ENCODE assay signal across 21 mouse cellular contexts in the genomic region with DNA sequence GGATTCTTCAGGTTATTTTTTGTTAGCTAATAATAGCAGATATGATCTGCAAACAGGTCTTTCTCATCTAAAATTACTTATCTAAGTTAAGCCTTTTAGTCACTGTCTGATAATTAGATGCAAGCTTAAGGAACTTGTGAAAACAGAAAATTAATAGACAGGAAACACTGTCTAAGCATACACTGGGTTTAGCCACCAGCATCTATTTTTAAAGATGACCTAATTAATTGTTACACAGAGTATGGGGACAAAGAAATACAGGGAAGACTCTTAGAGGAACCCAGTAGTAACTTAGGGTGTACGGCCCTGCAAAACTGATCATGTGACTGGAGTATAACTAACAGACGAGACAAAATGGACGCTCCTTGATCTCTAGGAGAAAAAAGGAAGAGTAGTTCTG.
DNase-seq lines count a peak whose midpoint lies in the region; ATAC-seq and TF ChIP-seq lines count a peak whose summit lies in the region.
"Had no signal": no experiment of that assay in that cellular context is flagged by ENCODE, and none has a peak within 500 bp of the region (broad histone marks: within the 10 kb centered on the region; RNA-seq: fewer than 3 reads in every experiment).

No protein-coding gene starts in this region.

- no peaks in the 10 kb centered on the region for H3K4me1 ChIP-seq in hindbrain, postnatal 0 days (ENCODE audit: insufficient read depth, low read length)
- H3K4me1 ChIP-seq in hindbrain, embryonic 14.5 days (replicated peaks; ENCODE audit: control insufficient read depth, insufficient read depth, low read length) = no peaks in the 10 kb centered on the region
- no peaks in the 10 kb centered on the region for H3K4me1 ChIP-seq in midbrain, postnatal 0 days (ENCODE audit: insufficient read depth, low read length)
- H3K4me1 ChIP-seq in midbrain, embryonic 14.5 days (ENCODE audit: control insufficient read depth, insufficient read depth, low read length) = no peaks in the 10 kb centered on the region
- H3K4me1 ChIP-seq in CH12.LX (ENCODE audit: control insufficient read depth in 1 of 2, insufficient read depth in 2 of 2) = peaks cover 18 to 38% of the 10 kb centered on the region in 2 experiments

- no peak for TF ChIP-seq RAD21 in CH12.LX (IDR thresholded peaks at IDR 0.05; ENCODE audit: low read depth, low read length)

- H3K27ac ChIP-seq in hindbrain, postnatal 0 days = no peak overlapping the region
- no peak overlapping the region for H3K27ac ChIP-seq in hindbrain, embryonic 14.5 days
- no peak overlapping the region for H3K27ac ChIP-seq in midbrain, postnatal 0 days (ENCODE audit: low read depth, low read length)
- H3K27ac ChIP-seq in midbrain, embryonic 14.5 days (replicated peaks; ENCODE audit: low read depth, low read length) = no peak overlapping the region
- no peak overlapping the region for H3K27ac ChIP-seq in CH12.LX (ENCODE audit: insufficient read depth, low read depth)

- no peak overlapping the region for H3K9ac ChIP-seq in hindbrain, postnatal 0 days (replicated peaks; ENCODE audit: low read length)
- no peak overlapping the region for H3K9ac ChIP-seq in hindbrain, embryonic 14.5 days
- H3K9ac ChIP-seq in midbrain, postnatal 0 days (replicated peaks; ENCODE audit: low read length, poor library complexity, severe bottlenecking) = no peak overlapping the region
- no peak overlapping the region for H3K9ac ChIP-seq in midbrain, embryonic 14.5 days (replicated peaks; ENCODE audit: low read length)
- no peak overlapping the region for H3K9ac ChIP-seq in CH12.LX (ENCODE audit: insufficient read depth, low read depth)

- dilution Hi-C loops in CH12.LX (cut with MboI; ENCODE audit: extremely low pct_ligation_motif_present, extremely low pct_unique_long_range_greater_than_20kb, low sequenced_read_pairs) = no loop called here

- TF ChIP-seq EP300 in CH12.LX (IDR thresholded peaks at IDR 0.05; ENCODE audit: low read length) = peak; percentile 56; the same call in 1 of the 2 replicates

- no peaks in the 10 kb centered on the region for H3K9me3 ChIP-seq in hindbrain, postnatal 0 days (ENCODE audit: low read length)
- H3K9me3 ChIP-seq in hindbrain, embryonic 14.5 days (ENCODE audit: control insufficient read depth, low read length) = no peaks in the 10 kb centered on the region
- H3K9me3 ChIP-seq in midbrain, postnatal 0 days (ENCODE audit: low read length) = no peaks in the 10 kb centered on the region
- no peaks in the 10 kb centered on the region for H3K9me3 ChIP-seq in midbrain, embryonic 14.5 days (ENCODE audit: control insufficient read depth, low read length)
- no peaks in the 10 kb centered on the region for H3K9me3 ChIP-seq in CH12.LX (replicated peaks; ENCODE audit: low read length)
- H3K9me3 ChIP-seq: G1E had no signal

- no peak overlapping the region for H3K4me3 ChIP-seq in hindbrain, postnatal 0 days (ENCODE audit: low read length)
- no peak overlapping the region for H3K4me3 ChIP-seq in hindbrain, embryonic 14.5 days (replicated peaks; ENCODE audit: low read length)
- H3K4me3 ChIP-seq in midbrain, postnatal 0 days (ENCODE audit: low read depth, low read length) = no peak overlapping the region
- H3K4me3 ChIP-seq in midbrain, embryonic 14.5 days (replicated peaks; ENCODE audit: low read depth, low read length) = no peak overlapping the region
- no peak overlapping the region for H3K4me3 ChIP-seq in CH12.LX (replicated peaks in 1 of 3; ENCODE audit: low read depth in 2 of 3, low read length in 2 of 3, poor library complexity in 1 of 3)

- in situ Hi-C loops in CH12.LX (cut with MboI; ENCODE audit: low pct_ligation_motif_present, low pct_unique_long_range_greater_than_20kb, low sequenced_read_pairs) = no loop called here

- H3K36me3 ChIP-seq in hindbrain, postnatal 0 days (ENCODE audit: insufficient read depth, low read length) = no peaks in the 10 kb centered on the region
- no peaks in the 10 kb centered on the region for H3K36me3 ChIP-seq in hindbrain, embryonic 14.5 days (replicated peaks; ENCODE audit: control insufficient read depth, insufficient read depth)
- no peaks in the 10 kb centered on the region for H3K36me3 ChIP-seq in midbrain, postnatal 0 days (ENCODE audit: insufficient read depth, low read length)
- no peaks in the 10 kb centered on the region for H3K36me3 ChIP-seq in midbrain, embryonic 14.5 days (ENCODE audit: control insufficient read depth, insufficient read depth, low read length)
- no peaks in the 10 kb centered on the region for H3K36me3 ChIP-seq in CH12.LX (replicated peaks in 1 of 2; ENCODE audit: control insufficient read depth in 1 of 2, insufficient read depth in 1 of 2, low read length in 1 of 2)
- H3K36me3 ChIP-seq: G1E had no signal

- 0 out of 2 replicates have a peak, but pooled peaks have one; percentile 43 for ATAC-seq in hindbrain, postnatal 0 days
- ATAC-seq in hindbrain, embryonic 14.5 days (ENCODE audit: low FRiP score) = no peak
- ATAC-seq in midbrain, postnatal 0 days (ENCODE audit: low FRiP score) = 0 out of 2 replicates have a peak, but pooled peaks have one; percentile 54
- no peak for ATAC-seq in midbrain, embryonic 14.5 days (ENCODE audit: low FRiP score, low TSS enrichment)
- ATAC-seq in CD4-positive, CD25-positive, alpha-beta regulatory T cell, adult 4 months = no peak
- ATAC-seq: activated CD4-positive, CD25-positive, alpha-beta regulatory T cell, adult 4 months; Patski had no signal

- H3K79me2 ChIP-seq in CH12.LX (replicated peaks; ENCODE audit: control insufficient read depth, extremely low read depth, insufficient read depth, poor library complexity, severe bottlenecking) = no peaks in the 10 kb centered on the region

- no peak for DNase-seq in hindbrain, postnatal 0 days (ENCODE audit: low spot score)
- DNase-seq in hindbrain, embryonic 14.5 days (ENCODE audit: low spot score) = no peak
- DNase-seq in midbrain, postnatal 0 days (ENCODE audit: low spot score) = no peak
- DNase-seq in midbrain, embryonic 14.5 days = no peak
- peak; percentile 58 for DNase-seq in CH12.LX (ENCODE audit: extremely low read depth)
- DNase-seq: adrenal gland, adult 2 months; adrenal gland, adult 8-10 months; adrenal gland, postnatal 10 days; adrenal gland, postnatal 14 days; adrenal gland, postnatal 25 days; adrenal gland, postnatal 36 days; B cell, adult 2 months; cerebellum, adult 11 months; cerebellum, adult 11-12 months; cerebellum, adult 18-20 months; cerebellum, adult 2 months; cerebellum, adult 8-10 months had no signal

- TF ChIP-seq CTCF in hindbrain, postnatal 0 days (IDR thresholded peaks at IDR 0.05; ENCODE audit: low read depth) = no peak
- TF ChIP-seq CTCF in midbrain, postnatal 0 days (IDR thresholded peaks at IDR 0.05) = no peak
- no peak for TF ChIP-seq CTCF in CH12.LX (conservative IDR thresholded peaks at IDR 0.05 in 1 of 2, IDR thresholded peaks at IDR 0.05 in 1 of 2; ENCODE audit: low read depth in 2 of 2, low read length in 2 of 2)

- H3K27me3 ChIP-seq in hindbrain, postnatal 0 days (ENCODE audit: insufficient read depth, low read length) = no peaks in the 10 kb centered on the region
- no peaks in the 10 kb centered on the region for H3K27me3 ChIP-seq in hindbrain, embryonic 14.5 days (ENCODE audit: control insufficient read depth, insufficient read depth, low read length)
- no peaks in the 10 kb centered on the region for H3K27me3 ChIP-seq in midbrain, postnatal 0 days (ENCODE audit: insufficient read depth, low read length)
- no peaks in the 10 kb centered on the region for H3K27me3 ChIP-seq in midbrain, embryonic 14.5 days (ENCODE audit: control insufficient read depth, insufficient read depth, low read length)
- no peaks in the 10 kb centered on the region for H3K27me3 ChIP-seq in CH12.LX (replicated peaks)
- H3K27me3 ChIP-seq: Patski had no signal

- WGBS in hindbrain, postnatal 0 days = 84% methylated on average over 3 of the region's 3 CpGs
- 90% methylated on average over 3 of the region's 3 CpGs for WGBS in hindbrain, embryonic 14.5 days
- 86% methylated on average over 3 of the region's 3 CpGs for WGBS in midbrain, postnatal 0 days
- 79% methylated on average over 3 of the region's 3 CpGs for WGBS in midbrain, embryonic 14.5 days

- no peak overlapping the region for H3K4me2 ChIP-seq in hindbrain, postnatal 0 days (ENCODE audit: low read depth, low read length)
- no peak overlapping the region for H3K4me2 ChIP-seq in hindbrain, embryonic 14.5 days (replicated peaks)
- no peak overlapping the region for H3K4me2 ChIP-seq in midbrain, postnatal 0 days (ENCODE audit: low read depth, low read length, poor library complexity, severe bottlenecking)
- no peak overlapping the region for H3K4me2 ChIP-seq in midbrain, embryonic 14.5 days (ENCODE audit: low read length)
- 0 out of 2 replicates have a peak overlapping the region, but pooled peaks have one; percentile 45 for H3K4me2 ChIP-seq in CH12.LX (ENCODE audit: insufficient read depth, low read depth, poor library complexity, severe bottlenecking)

- TF ChIP-seq POLR2A in CH12.LX (IDR thresholded peaks at IDR 0.05; ENCODE audit: low read depth, low read length) = no peak

TF ChIP-seq in CH12.LX, 34 proteins besides CTCF, POLR2A, EP300 and RAD21 (continues in another document):
- TF ChIP-seq ETS1 (conservative IDR thresholded peaks at IDR 0.05; ENCODE audit: low read depth, low read length) = peak; percentile 79
- no peak for TF ChIP-seq KAT2A (IDR thresholded peaks at IDR 0.05; ENCODE audit: insufficient replicate concordance, low read length)
- no peak for TF ChIP-seq MAZ (IDR thresholded peaks at IDR 0.05; ENCODE audit: low read depth, low read length)
- TF ChIP-seq MEF2A (IDR thresholded peaks at IDR 0.05; ENCODE audit: borderline replicate concordance, low read depth, low read length) = peak; percentile 94
- no peak for TF ChIP-seq NRF1 (IDR thresholded peaks at IDR 0.05; ENCODE audit: low read depth, low read length)
- TF ChIP-seq GABPA (IDR thresholded peaks at IDR 0.05; ENCODE audit: insufficient replicate concordance, low read depth, low read length) = no peak
- TF ChIP-seq ELF1 (IDR thresholded peaks at IDR 0.05; ENCODE audit: low read depth, low read length) = no peak
- TF ChIP-seq USF1 (IDR thresholded peaks at IDR 0.05; ENCODE audit: low read depth, low read length) = peak; percentile 54
- TF ChIP-seq BHLHE40 (IDR thresholded peaks at IDR 0.05; ENCODE audit: low read depth, low read length) = peak; percentile 7; the same call in 1 of the 2 replicates
- TF ChIP-seq RCOR1 (conservative IDR thresholded peaks at IDR 0.05; ENCODE audit: low read depth, low read length) = no peak
- peak; percentile 53 for TF ChIP-seq USF2 (conservative IDR thresholded peaks at IDR 0.05; ENCODE audit: low read depth, low read length)
- TF ChIP-seq PAX5 (IDR thresholded peaks at IDR 0.05; ENCODE audit: low read length) = no peak
- TF ChIP-seq JUND (conservative IDR thresholded peaks at IDR 0.05; ENCODE audit: low read depth, low read length) = no peak
- TF ChIP-seq HCFC1 (IDR thresholded peaks at IDR 0.05; ENCODE audit: low read depth, low read length) = no peak
- TF ChIP-seq SIN3A (IDR thresholded peaks at IDR 0.05; ENCODE audit: low read length) = no peak
- no peak for TF ChIP-seq IRF4 (IDR thresholded peaks at IDR 0.05; ENCODE audit: low read depth, low read length)
- TF ChIP-seq E2F4 (IDR thresholded peaks at IDR 0.05; ENCODE audit: insufficient replicate concordance, low read depth, low read length) = no peak

Comparison
In these comparisons a context has a peak if more than half of its experiments do, and no peak if none do; other contexts are left out.
1. ATAC-seq: peak in hindbrain, postnatal 0 days (single experiment) and midbrain, postnatal 0 days (single experiment); none in hindbrain, embryonic 14.5 days (single experiment), midbrain, embryonic 14.5 days (single experiment) and CD4-positive, CD25-positive, alpha-beta regulatory T cell, adult 4 months (single experiment).